Mouse (Mus musculus): ENCODE data around the gene Mfap2. TPM values are rescaled to one million over a fixed set of nuclear protein-coding genes. Genes with fewer than 3 reads are reported as not detected.

The Mfap2 gene
- polyA plus RNA-seq, 1 experiment from 2014 or later, result 260 TPM

DNA sequence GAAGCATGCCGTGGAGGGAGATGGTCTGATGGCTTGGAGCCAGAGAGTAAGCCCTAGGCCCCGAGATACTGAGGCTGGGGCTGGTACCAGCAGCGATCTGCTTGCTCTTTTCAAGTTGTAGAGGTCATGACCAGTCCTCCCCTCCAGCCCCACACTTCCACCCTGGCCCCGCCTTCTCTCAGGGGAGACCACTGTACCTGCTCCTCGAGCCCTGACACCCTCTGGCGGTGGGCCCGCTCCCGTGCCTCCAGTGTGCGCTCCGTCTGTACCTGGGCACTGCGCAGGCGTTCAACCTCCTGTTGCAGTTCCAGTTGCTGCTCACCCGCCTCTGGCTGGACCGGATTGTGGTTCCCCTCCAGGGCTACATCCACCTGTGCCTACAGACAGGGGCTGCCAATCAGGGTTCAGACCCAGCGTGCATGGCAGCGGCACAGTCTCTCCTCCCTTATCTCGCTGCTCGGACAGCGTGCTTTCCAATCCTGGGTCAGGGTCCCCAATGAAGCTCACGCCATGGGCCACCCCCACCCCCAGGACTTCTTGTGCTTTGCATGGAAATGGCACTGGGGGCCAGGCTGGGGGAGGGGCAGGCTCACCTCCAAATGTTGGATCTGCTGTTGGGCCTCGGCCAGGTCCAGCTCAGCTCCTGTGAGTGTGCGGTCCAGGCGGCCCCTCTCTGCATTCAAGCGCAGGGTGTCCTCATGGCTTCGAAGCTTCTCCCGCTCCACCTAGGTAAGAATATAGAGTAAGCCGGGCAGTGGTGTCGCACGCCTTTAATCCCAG lies 7.6 kb downstream of the Mfap2 start:
- Histone ChIP-seq H3K4me1 (peaks cover 44% of the 10 kb centered on the region), H3K36me3 (peaks cover 97% of the 10 kb centered on the region), H3K4me3 (no peak overlapping the region), H3K27ac (replicated peaks) (0 out of 2 replicates have a peak overlapping the region, but pooled peaks have one; percentile 9), H3K27me3 (ENCODE audit: low read depth, poor library complexity, severe bottlenecking) (no peaks in the 10 kb centered on the region), H3K9me3 (replicated peaks) (no peaks in the 10 kb centered on the region)
- 87% methylated on average over 29 of the region's 29 CpGs for WGBS
- no peak for DNase-seq (ENCODE audit: low spot score)

DNA sequence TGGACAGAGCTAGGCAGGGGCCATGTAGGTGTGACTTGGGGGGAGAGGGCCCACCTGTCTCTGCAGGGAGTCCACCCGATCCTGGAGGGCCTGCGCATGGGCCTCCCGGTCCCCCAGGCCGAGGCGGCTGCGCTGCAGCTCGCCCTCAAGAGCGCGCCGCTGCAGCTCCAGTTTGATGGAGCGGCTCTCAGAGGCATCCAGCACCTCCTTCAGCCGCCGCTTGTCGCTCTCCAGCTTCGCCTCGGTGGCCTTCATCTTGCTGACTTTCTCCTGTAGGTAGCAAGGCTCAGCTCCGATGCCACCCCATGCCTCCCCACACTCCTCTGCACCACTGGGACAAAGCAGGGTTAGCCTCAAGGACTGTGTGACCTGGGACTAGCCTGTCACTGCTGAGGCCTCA lies 10.0 kb downstream of the Mfap2 start:
- Histone ChIP-seq H3K27me3 (ENCODE audit: low read depth, poor library complexity, severe bottlenecking) (no peaks in the 10 kb centered on the region), H3K4me1 (peaks cover 38% of the 10 kb centered on the region), H3K4me3 (no peak overlapping the region), H3K9me3 (replicated peaks) (no peaks in the 10 kb centered on the region), H3K36me3 (peaks cover 97% of the 10 kb centered on the region), H3K27ac (replicated peaks) (peak overlapping the region; percentile 89)
- 85% methylated on average over 17 of the region's 17 CpGs for WGBS
- DNase-seq (ENCODE audit: low spot score), result no peak

DNA sequence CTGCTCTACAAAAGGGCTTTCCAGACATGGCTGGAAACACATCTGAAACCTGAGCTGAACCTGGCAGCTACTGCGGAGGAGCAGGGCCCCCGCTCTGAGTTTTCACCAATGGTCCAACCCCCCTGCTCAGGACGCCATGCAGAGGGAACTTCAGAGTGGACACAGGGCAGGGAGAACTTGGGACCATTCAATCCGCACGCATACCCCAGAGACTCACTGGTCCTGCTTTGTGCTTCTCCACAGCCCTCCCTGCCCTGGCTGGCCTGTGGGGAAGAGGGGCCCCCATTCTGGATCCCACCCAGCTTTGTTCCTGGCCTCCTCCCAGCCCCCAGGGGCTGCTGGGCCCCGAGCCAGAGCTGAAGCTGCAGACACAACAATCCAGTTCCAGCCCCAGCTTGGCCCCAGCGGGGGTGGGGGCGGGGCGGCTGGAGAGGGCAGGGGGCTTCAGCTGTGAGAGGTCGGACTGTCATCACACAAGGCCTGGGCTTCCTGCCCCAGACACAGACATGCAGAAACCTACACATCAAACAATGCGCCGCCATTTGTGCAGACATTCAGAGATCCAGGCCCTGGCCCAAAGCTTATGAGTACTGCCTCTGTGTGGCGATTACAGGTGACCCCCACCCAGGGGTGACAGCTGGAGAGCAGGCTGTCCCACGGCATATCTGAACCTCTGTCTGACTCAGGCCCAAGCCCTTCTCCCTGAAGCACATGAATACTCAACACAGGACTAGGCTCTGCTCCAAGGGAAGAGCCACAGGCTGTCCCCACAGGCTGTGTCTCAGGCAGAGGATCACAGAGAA lies 10.8 kb downstream of the Mfap2 start:
- WGBS, result 37% methylated on average over 14 of the region's 14 CpGs
- Histone ChIP-seq H3K27me3 (ENCODE audit: low read depth, poor library complexity, severe bottlenecking) (no peaks in the 10 kb centered on the region), H3K4me3 (peak overlapping the region; percentile 31), H3K9me3 (replicated peaks) (no peaks in the 10 kb centered on the region), H3K36me3 (peaks cover 97% of the 10 kb centered on the region), H3K4me1 (peaks cover 38% of the 10 kb centered on the region), H3K27ac (replicated peaks) (peak overlapping the region; percentile 89)
- DNase-seq (ENCODE audit: low spot score), result peak; percentile 73

DNA sequence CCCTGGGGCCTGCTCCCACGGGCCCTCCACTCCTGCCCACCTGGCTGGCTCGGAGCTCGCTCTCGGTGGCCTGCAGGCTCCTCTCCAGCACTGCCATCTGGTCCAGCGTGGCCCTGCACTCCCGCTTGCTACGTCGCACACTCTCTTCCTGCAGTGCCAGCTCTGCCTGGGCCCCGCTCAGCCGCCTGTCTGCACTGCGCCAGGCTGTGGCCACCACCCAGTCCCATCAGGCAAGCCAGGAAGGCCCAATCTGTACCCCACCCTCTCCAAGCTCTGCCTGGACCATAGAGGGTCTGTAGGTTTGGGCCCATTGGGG lies 11.4 kb downstream of the Mfap2 start:
- peak overlapping the region; percentile 89 for H3K27ac ChIP-seq (replicated peaks)
- 78% methylated on average over 11 of the region's 11 CpGs for WGBS
- H3K4me3 ChIP-seq, result peak overlapping the region; percentile 31; the same call in 1 of the 2 replicates
- H3K36me3 ChIP-seq, result peaks cover 97% of the 10 kb centered on the region
- no peaks in the 10 kb centered on the region for H3K27me3 ChIP-seq (ENCODE audit: low read depth, poor library complexity, severe bottlenecking)
- H3K9me3 ChIP-seq (replicated peaks), result no peaks in the 10 kb centered on the region
- H3K4me1 ChIP-seq, result peaks cover 38% of the 10 kb centered on the region
- DNase-seq (ENCODE audit: low spot score), result no peak

DNA sequence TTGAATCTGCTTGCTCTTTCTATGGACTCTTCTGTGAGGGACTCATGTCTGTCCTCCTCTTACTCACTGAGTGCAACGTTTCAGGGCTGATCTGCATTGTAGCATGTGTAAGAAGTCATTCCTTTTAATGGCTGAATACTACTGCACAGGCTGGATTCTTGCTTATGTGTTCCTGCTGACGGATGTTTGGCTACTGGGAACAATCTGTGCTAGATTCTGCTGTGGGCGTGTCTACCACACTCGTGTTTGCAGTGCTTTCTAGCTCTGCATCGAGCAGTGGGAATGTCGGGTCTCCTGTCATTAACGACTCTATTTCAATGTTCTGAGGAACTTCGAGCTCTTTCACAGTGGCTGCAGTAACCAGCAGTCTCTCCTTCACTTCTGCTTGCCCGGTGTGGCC lies 13.8 kb downstream of the Mfap2 start:
- no peaks in the 10 kb centered on the region for H3K9me3 ChIP-seq (replicated peaks)
- no peak overlapping the region for H3K27ac ChIP-seq (replicated peaks)
- H3K4me1 ChIP-seq, result peaks cover 32% of the 10 kb centered on the region
- peaks cover 97% of the 10 kb centered on the region for H3K36me3 ChIP-seq
- no peaks in the 10 kb centered on the region for H3K27me3 ChIP-seq (ENCODE audit: low read depth, poor library complexity, severe bottlenecking)
- no peak for DNase-seq (ENCODE audit: low spot score)
- no peak overlapping the region for H3K4me3 ChIP-seq
- WGBS, result 86% methylated on average over 9 of the region's 9 CpGs

DNA sequence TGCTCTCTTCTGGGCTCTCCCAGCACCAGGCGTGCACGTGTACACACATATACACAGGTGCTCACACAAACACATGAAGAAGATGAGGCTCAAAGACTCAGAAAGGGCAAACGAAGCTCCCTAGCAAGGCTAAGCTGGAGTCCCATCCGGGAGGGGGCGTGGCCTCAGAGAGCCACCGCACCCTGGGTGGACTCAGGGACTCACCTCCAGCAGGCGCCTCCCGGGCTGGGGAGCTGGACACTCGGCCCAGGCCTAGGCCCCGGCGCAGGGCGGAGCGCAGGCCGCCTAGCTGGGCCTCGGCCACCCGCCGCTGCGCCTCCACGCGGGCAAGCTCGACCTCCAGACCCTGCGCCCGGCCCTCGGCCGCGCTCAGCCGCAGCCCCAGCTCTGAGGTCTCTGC lies 14.8 kb downstream of the Mfap2 start:
- Histone ChIP-seq H3K36me3 (peaks cover 97% of the 10 kb centered on the region), H3K9me3 (replicated peaks) (no peaks in the 10 kb centered on the region), H3K27ac (replicated peaks) (no peak overlapping the region), H3K27me3 (ENCODE audit: low read depth, poor library complexity, severe bottlenecking) (no peaks in the 10 kb centered on the region), H3K4me3 (no peak overlapping the region), H3K4me1 (peaks cover 23% of the 10 kb centered on the region)
- no peak for DNase-seq (ENCODE audit: low spot score)
- WGBS, result 73% methylated on average over 27 of the region's 27 CpGs

DNA sequence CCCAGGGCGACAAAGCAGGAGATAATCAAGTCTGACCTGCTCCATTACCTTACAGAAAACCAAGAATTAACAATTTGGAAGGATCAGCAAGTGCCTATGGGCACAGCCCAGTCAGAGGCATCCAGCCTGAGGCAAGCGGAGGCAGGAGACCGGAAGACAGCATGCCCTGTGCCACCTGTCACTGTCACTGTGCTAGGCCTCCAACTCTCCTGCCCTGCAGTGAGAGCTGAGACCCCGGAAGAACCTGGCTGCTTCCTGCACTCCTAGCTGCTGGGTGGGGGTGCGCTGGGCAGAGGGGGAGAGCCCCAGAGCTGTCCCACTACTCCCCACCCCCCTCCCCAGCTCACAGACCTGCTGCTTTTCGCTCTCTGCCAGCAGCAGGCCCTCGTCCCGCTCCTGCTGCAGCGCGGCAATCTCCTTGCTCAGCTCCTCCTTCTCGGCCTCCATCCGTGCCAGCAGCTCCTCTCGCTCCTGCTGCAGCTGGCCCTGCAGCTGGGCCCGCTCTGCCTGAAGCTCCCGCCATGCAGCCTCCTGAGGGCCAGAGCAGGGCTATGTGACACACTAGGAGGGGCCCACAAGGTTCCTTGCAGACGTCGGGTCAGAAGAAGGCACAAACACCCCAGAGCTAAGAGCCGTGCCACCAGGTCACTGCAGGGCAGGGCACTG lies 20.5 kb downstream of the Mfap2 start:
- no peak overlapping the region for H3K4me3 ChIP-seq
- no peaks in the 10 kb centered on the region for H3K9me3 ChIP-seq (replicated peaks)
- peak overlapping the region; percentile 17; the same call in 1 of the 2 replicates for H3K27ac ChIP-seq (replicated peaks)
- H3K36me3 ChIP-seq, result peaks cover 96% of the 10 kb centered on the region
- DNase-seq (ENCODE audit: low spot score), result no peak
- H3K27me3 ChIP-seq (ENCODE audit: low read depth, poor library complexity, severe bottlenecking), result no peaks in the 10 kb centered on the region
- H3K4me1 ChIP-seq, result no peaks in the 10 kb centered on the region
- WGBS, result 90% methylated on average over 18 of the region's 18 CpGs

DNA sequence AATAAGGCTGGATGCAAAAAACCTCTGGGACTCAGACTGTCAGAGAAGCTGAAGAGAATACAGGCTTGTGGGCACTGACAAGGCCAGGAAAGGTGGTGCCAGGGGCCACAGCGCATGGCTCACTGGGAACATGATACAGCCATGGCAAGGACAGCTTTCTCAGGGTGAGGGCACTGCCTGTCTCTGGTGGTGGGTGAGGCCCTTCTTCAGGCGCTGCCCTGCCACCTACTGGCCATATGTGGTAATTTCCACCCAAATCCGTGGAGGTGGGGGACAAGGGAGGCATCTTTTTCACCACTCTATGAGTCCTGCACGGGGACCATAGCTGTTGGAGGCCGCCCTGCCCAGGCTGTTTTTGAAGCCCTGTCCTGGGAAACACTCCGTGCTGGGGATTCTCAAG lies 21.5 kb downstream of the Mfap2 start:
- H3K27me3 ChIP-seq (ENCODE audit: low read depth, poor library complexity, severe bottlenecking), result no peaks in the 10 kb centered on the region
- H3K9me3 ChIP-seq (replicated peaks), result no peaks in the 10 kb centered on the region
- no peak overlapping the region for H3K27ac ChIP-seq (replicated peaks)
- DNase-seq (ENCODE audit: low spot score), result peak; percentile 76
- peaks cover 96% of the 10 kb centered on the region for H3K36me3 ChIP-seq
- WGBS, result 17% methylated on average over 6 of the region's 6 CpGs
- no peak overlapping the region for H3K4me3 ChIP-seq
- H3K4me1 ChIP-seq, result no peaks in the 10 kb centered on the region

DNA sequence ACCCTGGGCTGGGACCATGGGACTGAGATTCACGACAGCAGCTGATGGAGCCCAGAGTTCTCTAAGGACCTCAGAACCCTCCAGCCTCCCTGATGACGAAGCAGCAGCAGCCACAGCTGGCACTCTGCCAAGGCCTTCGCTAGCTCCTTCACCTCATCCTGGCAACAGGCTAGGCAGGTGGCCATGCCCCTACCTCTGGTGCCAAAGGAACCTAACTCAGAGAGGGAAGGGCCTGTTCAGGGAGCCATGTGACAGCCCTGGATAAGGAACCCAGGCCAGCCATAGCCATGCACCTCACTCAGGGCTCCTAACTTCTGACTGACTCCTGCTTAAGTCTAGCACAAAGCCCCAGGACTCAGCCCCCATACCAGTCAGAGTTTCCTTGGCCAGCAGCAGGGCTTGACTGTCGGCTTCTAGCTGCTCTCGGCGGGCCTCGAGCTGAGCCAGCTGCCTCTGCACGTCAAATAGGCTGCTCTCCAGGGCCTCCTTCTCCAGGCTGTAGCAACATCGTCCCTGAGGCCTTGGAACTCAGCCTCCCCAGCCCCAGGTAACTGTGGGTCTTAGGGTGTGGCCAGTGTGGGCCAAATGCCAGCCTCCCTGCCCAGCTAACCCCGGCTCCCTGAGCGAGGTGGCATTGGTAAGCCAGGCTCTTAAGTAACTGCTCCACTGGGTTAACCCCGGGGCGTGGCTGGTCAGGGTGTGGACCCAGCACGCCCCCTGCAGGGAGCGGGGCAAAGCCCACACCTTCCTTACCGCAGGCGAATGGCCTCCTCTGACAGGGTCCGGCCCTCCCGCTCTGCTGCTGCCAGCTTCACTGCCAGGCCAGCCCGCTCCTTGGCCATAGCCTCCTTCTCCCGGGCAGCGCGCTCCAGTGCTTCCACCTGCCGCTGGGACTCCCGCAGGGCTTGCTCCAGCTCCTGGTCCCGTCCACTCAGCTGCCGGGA lies 23.7 kb downstream of the Mfap2 start:
- 88% methylated on average over 27 of the region's 27 CpGs for WGBS
- Histone ChIP-seq H3K27me3 (ENCODE audit: low read depth, poor library complexity, severe bottlenecking) (no peaks in the 10 kb centered on the region), H3K4me1 (no peaks in the 10 kb centered on the region), H3K27ac (replicated peaks) (0 out of 2 replicates have a peak overlapping the region, but pooled peaks have one; percentile 17), H3K4me3 (no peak overlapping the region), H3K36me3 (peaks cover 96% of the 10 kb centered on the region), H3K9me3 (replicated peaks) (no peaks in the 10 kb centered on the region)
- DNase-seq (ENCODE audit: low spot score), result no peak

DNA sequence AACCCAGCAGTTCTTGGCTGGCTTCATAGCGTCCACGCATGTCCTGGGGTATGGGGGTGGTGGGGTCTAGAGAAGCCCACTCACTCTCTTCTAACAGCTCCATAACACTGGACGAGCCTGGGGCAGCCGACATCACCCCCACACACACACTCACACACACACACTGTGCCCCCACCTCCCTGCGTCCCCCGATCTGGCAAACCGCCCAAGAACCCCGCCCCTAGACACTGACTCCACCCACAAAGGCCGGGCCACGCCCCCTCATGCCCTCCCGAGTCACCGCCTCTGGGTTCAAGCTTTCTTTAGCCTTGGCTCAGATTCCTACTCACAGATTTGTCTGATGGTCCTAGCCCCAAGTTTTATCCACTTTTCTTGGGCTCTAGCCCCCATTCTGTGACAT lies 30.9 kb downstream of the Mfap2 start:
- H3K4me3 ChIP-seq, result no peak overlapping the region
- H3K9me3 ChIP-seq (replicated peaks), result no peaks in the 10 kb centered on the region
- H3K27me3 ChIP-seq (ENCODE audit: low read depth, poor library complexity, severe bottlenecking), result no peaks in the 10 kb centered on the region
- H3K27ac ChIP-seq (replicated peaks), result no peak overlapping the region
- 54% methylated on average over 12 of the region's 12 CpGs for WGBS
- no peak for DNase-seq (ENCODE audit: low spot score)
- peaks cover 8% of the 10 kb centered on the region; the same call in 1 of the 2 replicates for H3K4me1 ChIP-seq
- H3K36me3 ChIP-seq, result peaks cover 92% of the 10 kb centered on the region

DNA sequence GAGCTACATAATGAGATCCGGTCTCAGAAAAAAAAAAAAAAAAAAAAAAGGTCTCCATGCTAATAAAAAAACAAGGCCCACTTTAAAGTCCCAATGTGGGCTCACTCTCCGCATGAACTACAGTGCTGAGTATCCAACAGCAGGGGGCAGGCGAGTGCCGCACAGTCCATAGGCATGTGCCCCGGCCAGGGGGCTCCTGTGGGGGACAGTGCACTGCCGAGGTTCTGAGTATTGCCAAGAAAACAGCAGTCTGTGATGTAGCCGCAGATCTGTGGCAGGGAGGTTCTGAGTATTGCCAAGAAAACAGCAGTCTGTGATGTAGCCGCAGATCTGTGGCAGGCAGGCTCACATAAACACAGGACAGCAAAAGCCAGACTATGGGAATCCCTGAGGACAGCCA lies 34.6 kb downstream of the Mfap2 start:
- WGBS, result 29% methylated on average over 8 of the region's 8 CpGs
- DNase-seq (ENCODE audit: low spot score), result peak; percentile 75
- Histone ChIP-seq H3K36me3 (peaks cover 80% of the 10 kb centered on the region), H3K27ac (replicated peaks) (0 out of 2 replicates have a peak overlapping the region, but pooled peaks have one; percentile 0), H3K9me3 (replicated peaks) (no peaks in the 10 kb centered on the region), H3K4me1 (peaks cover 44% of the 10 kb centered on the region), H3K27me3 (ENCODE audit: low read depth, poor library complexity, severe bottlenecking) (no peaks in the 10 kb centered on the region), H3K4me3 (no peak overlapping the region)

Data from midbrain, embryonic 10.5 days (tissue).